Mouse (Mus musculus): ENCODE results near the gene Trmt112. TPM values are rescaled to one million over a fixed set of nuclear protein-coding genes. Genes with fewer than 3 reads are reported as not detected.
A peak's percentile ranks its signal among the peaks of the same experiment; 100 is the strongest.
"Not testable (repeated sequence)": the region's sequence is repeated elsewhere in the genome, so short reads cannot be mapped to it uniquely, and the experiment has no call there.

The Trmt112 gene
- polyA plus RNA-seq, 1 experiment from 2014 or later, result 130 TPM

GRCm38 (mm10) chr19:6893731-6894451, 15.6 kb upstream of the Trmt112 start:
- H3K9ac ChIP-seq, result no peak overlapping the region
- no peaks in the 10 kb centered on the region for H3K27me3 ChIP-seq (replicated peaks)
- no peak overlapping the region for H3K27ac ChIP-seq
- H3K4me3 ChIP-seq (replicated peaks), result no peak overlapping the region
- no peak for ATAC-seq (ENCODE audit: insufficient read depth, low FRiP score, low read depth)
- H3K4me2 ChIP-seq, result no peak overlapping the region
- no peaks in the 10 kb centered on the region for H3K9me3 ChIP-seq
- no peaks in the 10 kb centered on the region for H3K4me1 ChIP-seq
- no peaks in the 10 kb centered on the region for H3K36me3 ChIP-seq
- 90% methylated on average over 14 of the region's 14 CpGs for WGBS

- 83% methylated on average over 18 of the region's 18 CpGs for WGBS
- not testable (repeated sequence) for H3K36me3 ChIP-seq; H3K27me3 ChIP-seq (replicated peaks); H3K27ac ChIP-seq; H3K9me3 ChIP-seq; H3K4me2 ChIP-seq; H3K4me1 ChIP-seq; ATAC-seq (ENCODE audit: insufficient read depth, low FRiP score, low read depth); H3K9ac ChIP-seq; H3K4me3 ChIP-seq (replicated peaks)
Observed at GRCm38 (mm10) chr19:6895608-6896305, 13.7 kb upstream of the Trmt112 start.

- ATAC-seq (ENCODE audit: insufficient read depth, low FRiP score, low read depth), result no peak
- no peaks in the 10 kb centered on the region for H3K27me3 ChIP-seq (replicated peaks)
- no peak overlapping the region for H3K9ac ChIP-seq
- WGBS, result 80% methylated on average over 4 of the region's 4 CpGs
- H3K4me2 ChIP-seq, result no peak overlapping the region
- H3K36me3 ChIP-seq, result peaks cover 2% of the 10 kb centered on the region; the same call in 1 of the 2 replicates
- no peak overlapping the region for H3K4me3 ChIP-seq (replicated peaks)
- H3K27ac ChIP-seq, result no peak overlapping the region
- H3K9me3 ChIP-seq, result no peaks in the 10 kb centered on the region
- H3K4me1 ChIP-seq, result no peaks in the 10 kb centered on the region
Observed at GRCm38 (mm10) chr19:6899641-6900040, 9.9 kb upstream of the Trmt112 start.

GRCm38 (mm10) chr19:6903031-6903430, 6.5 kb upstream of the Trmt112 start:
- Histone ChIP-seq H3K9me3 (no peaks in the 10 kb centered on the region), H3K4me2 (no peak overlapping the region), H3K4me1 (peaks cover 8% of the 10 kb centered on the region), H3K36me3 (peaks cover 17% of the 10 kb centered on the region; the same call in 1 of the 2 replicates), H3K9ac (no peak overlapping the region), H3K27me3 (replicated peaks) (no peaks in the 10 kb centered on the region), H3K27ac (no peak overlapping the region), H3K4me3 (replicated peaks) (no peak overlapping the region)
- 83% methylated on average over 1 of the region's 1 CpGs for WGBS
- no peak for ATAC-seq (ENCODE audit: insufficient read depth, low FRiP score, low read depth)

- no peak for ATAC-seq (ENCODE audit: insufficient read depth, low FRiP score, low read depth)
- Histone ChIP-seq H3K4me3 (replicated peaks) (no peak overlapping the region), H3K9ac (no peak overlapping the region), H3K9me3 (no peaks in the 10 kb centered on the region), H3K27me3 (replicated peaks) (no peaks in the 10 kb centered on the region), H3K36me3 (peaks cover 17% of the 10 kb centered on the region; the same call in 1 of the 2 replicates), H3K4me1 (peaks cover 13% of the 10 kb centered on the region), H3K27ac (no peak overlapping the region), H3K4me2 (no peak overlapping the region)
- WGBS, result 77% methylated on average over 2 of the region's 2 CpGs
Observed at GRCm38 (mm10) chr19:6904846-6905245, 4.7 kb upstream of the Trmt112 start.

- no peak for ATAC-seq (ENCODE audit: insufficient read depth, low FRiP score, low read depth)
- H3K4me3 ChIP-seq (replicated peaks), result no peak overlapping the region
- no peak overlapping the region for H3K9ac ChIP-seq
- no peaks in the 10 kb centered on the region for H3K27me3 ChIP-seq (replicated peaks)
- peaks cover 17% of the 10 kb centered on the region; the same call in 1 of the 2 replicates for H3K36me3 ChIP-seq
- WGBS, result 89% methylated on average over 11 of the region's 11 CpGs
- peaks cover 13% of the 10 kb centered on the region for H3K4me1 ChIP-seq
- H3K4me2 ChIP-seq, result no peak overlapping the region
- H3K9me3 ChIP-seq, result no peaks in the 10 kb centered on the region
- no peak overlapping the region for H3K27ac ChIP-seq
Observed at GRCm38 (mm10) chr19:6905498-6906159, 3.9 kb upstream of the Trmt112 start.

- Histone ChIP-seq H3K9ac (no peak overlapping the region), H3K4me1 (peaks cover 16% of the 10 kb centered on the region), H3K4me3 (replicated peaks) (no peak overlapping the region), H3K4me2 (no peak overlapping the region), H3K36me3 (peaks cover 20% of the 10 kb centered on the region), H3K9me3 (no peaks in the 10 kb centered on the region), H3K27me3 (replicated peaks) (no peaks in the 10 kb centered on the region), H3K27ac (no peak overlapping the region)
- 81% methylated on average over 3 of the region's 3 CpGs for WGBS
- ATAC-seq (ENCODE audit: insufficient read depth, low FRiP score, low read depth), result no peak
Observed at GRCm38 (mm10) chr19:6906199-6906598, 3.3 kb upstream of the Trmt112 start.

- WGBS, result 82% methylated on average over 8 of the region's 8 CpGs
- H3K4me3 ChIP-seq (replicated peaks), result no peak overlapping the region
- ATAC-seq (ENCODE audit: insufficient read depth, low FRiP score, low read depth), result no peak
- peaks cover 23% of the 10 kb centered on the region for H3K4me1 ChIP-seq
- no peak overlapping the region for H3K27ac ChIP-seq
- H3K27me3 ChIP-seq (replicated peaks), result no peaks in the 10 kb centered on the region
- H3K9me3 ChIP-seq, result no peaks in the 10 kb centered on the region
- H3K4me2 ChIP-seq, result no peak overlapping the region
- no peak overlapping the region for H3K9ac ChIP-seq
- peaks cover 29% of the 10 kb centered on the region for H3K36me3 ChIP-seq
Observed at GRCm38 (mm10) chr19:6907094-6907493, 2.4 kb upstream of the Trmt112 start.

GRCm38 (mm10) chr19:6907811-6908540, 1.5 kb upstream of the Trmt112 start:
- WGBS, result 79% methylated on average over 7 of the region's 7 CpGs
- no peak for ATAC-seq (ENCODE audit: insufficient read depth, low FRiP score, low read depth)
- H3K4me3 ChIP-seq (replicated peaks), result peak overlapping the region; percentile 59
- H3K27me3 ChIP-seq (replicated peaks), result no peaks in the 10 kb centered on the region
- H3K27ac ChIP-seq, result no peak overlapping the region
- H3K4me1 ChIP-seq, result peaks cover 23% of the 10 kb centered on the region
- H3K4me2 ChIP-seq, result peak overlapping the region; percentile 71
- H3K36me3 ChIP-seq, result peaks cover 37% of the 10 kb centered on the region
- no peak overlapping the region for H3K9ac ChIP-seq
- H3K9me3 ChIP-seq, result no peaks in the 10 kb centered on the region

- Histone ChIP-seq H3K27me3 (replicated peaks) (no peaks in the 10 kb centered on the region), H3K27ac (peak overlapping the region; percentile 99), H3K9me3 (no peaks in the 10 kb centered on the region), H3K36me3 (peaks cover 42% of the 10 kb centered on the region), H3K4me1 (peaks cover 23% of the 10 kb centered on the region), H3K4me2 (peak overlapping the region; percentile 71), H3K9ac (peak overlapping the region; percentile 42; the same call in 1 of the 2 replicates), H3K4me3 (replicated peaks) (peak overlapping the region; percentile 59)
- WGBS, result 5% methylated on average over 11 of the region's 11 CpGs
- no peak for ATAC-seq (ENCODE audit: insufficient read depth, low FRiP score, low read depth)
Observed at GRCm38 (mm10) chr19:6909021-6909420, 477 bp upstream of the Trmt112 start.

- peak overlapping the region; percentile 71 for H3K4me2 ChIP-seq
- not testable (repeated sequence) for H3K27me3 ChIP-seq (replicated peaks); H3K9me3 ChIP-seq
- WGBS, result under 1% methylated on average over 25 of the region's 30 CpGs
- peak overlapping the region; percentile 59 for H3K4me3 ChIP-seq (replicated peaks)
- H3K36me3 ChIP-seq, result peaks cover 35% of the 10 kb centered on the region
- H3K4me1 ChIP-seq, result peaks cover 23% of the 10 kb centered on the region
- peak; percentile 19 for ATAC-seq (ENCODE audit: insufficient read depth, low FRiP score, low read depth)
- peak overlapping the region; percentile 12 for H3K9ac ChIP-seq
- H3K27ac ChIP-seq, result peak overlapping the region; percentile 99
Observed at GRCm38 (mm10) chr19:6910306-6910705, 808 bp downstream of the Trmt112 start.

Measured in stomach, embryonic 15.5 days (tissue).